11 mouse cellular contexts compared by ENCODE assay signal in the genomic region with DNA sequence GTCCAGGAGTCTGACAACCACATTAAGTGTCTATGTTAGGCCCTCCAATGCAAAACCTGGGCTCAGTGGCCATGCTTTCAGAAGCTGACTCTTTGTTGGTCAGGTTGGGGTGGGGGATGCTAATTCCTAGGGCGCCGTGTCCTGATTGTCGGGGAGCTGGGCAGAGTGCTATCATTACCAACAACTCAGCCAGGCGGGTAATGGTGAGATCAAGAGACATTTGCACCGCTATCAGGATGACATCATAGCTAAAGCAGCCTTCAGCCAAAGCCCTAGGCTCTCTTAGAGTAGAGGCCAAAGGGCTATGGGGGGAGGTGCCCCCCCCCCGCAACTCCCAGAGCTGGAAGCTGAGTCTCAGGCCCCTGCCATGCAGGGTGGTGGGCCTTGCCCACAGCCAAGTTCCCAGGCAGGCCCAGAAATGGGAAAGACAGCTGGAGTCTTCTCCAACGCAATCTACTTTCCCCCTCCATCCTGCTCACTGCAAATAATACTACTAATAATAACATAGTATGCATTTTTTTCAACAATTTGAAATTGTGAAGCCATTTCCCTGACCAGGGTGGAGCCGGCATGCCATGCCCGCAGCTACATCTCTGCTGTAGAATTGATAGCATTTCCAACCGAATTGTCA. TPM values are rescaled to one million over a fixed set of nuclear protein-coding genes. Genes with fewer than 3 reads are reported as not detected.
DNase-seq lines count a peak whose midpoint lies in the region; ATAC-seq lines count a peak whose summit lies in the region.
"Had no signal": no experiment of that assay in that cellular context is flagged by ENCODE, and none has a peak within 500 bp of the region (broad histone marks: within the 10 kb centered on the region; RNA-seq: fewer than 3 reads in every experiment).

No protein-coding gene starts in this region.

- no peaks in the 10 kb centered on the region for H3K9me3 ChIP-seq in heart, embryonic 15.5 days (replicated peaks)
- no peaks in the 10 kb centered on the region for H3K9me3 ChIP-seq in embryonic facial prominence, embryonic 11.5 days (replicated peaks; ENCODE audit: control insufficient read depth, low read length)
- H3K9me3 ChIP-seq in hindbrain, embryonic 16.5 days (ENCODE audit: control insufficient read depth, low read length) = no peaks in the 10 kb centered on the region
- H3K9me3 ChIP-seq in neural tube, embryonic 11.5 days (ENCODE audit: control insufficient read depth, low read length) = no peaks in the 10 kb centered on the region

- no peak overlapping the region for H3K9ac ChIP-seq in heart, embryonic 15.5 days
- H3K9ac ChIP-seq in embryonic facial prominence, embryonic 11.5 days (replicated peaks; ENCODE audit: low read length) = no peak overlapping the region; the same call in none of the 2 replicates
- peak overlapping the region; percentile 83; the same call in 1 of the 2 replicates for H3K9ac ChIP-seq in hindbrain, embryonic 16.5 days (ENCODE audit: low read depth, low read length)
- peak overlapping the region; percentile 77 for H3K9ac ChIP-seq in neural tube, embryonic 11.5 days (ENCODE audit: low read length)

- H3K4me1 ChIP-seq in heart, embryonic 15.5 days (replicated peaks) = peaks cover 38% of the 10 kb centered on the region
- no peaks in the 10 kb centered on the region for H3K4me1 ChIP-seq in embryonic facial prominence, embryonic 11.5 days (ENCODE audit: control insufficient read depth, insufficient read depth, low read length)
- H3K4me1 ChIP-seq in hindbrain, embryonic 16.5 days (ENCODE audit: control insufficient read depth, insufficient read depth, low read depth, low read length) = peaks cover 12% of the 10 kb centered on the region
- H3K4me1 ChIP-seq in neural tube, embryonic 11.5 days (ENCODE audit: control insufficient read depth, insufficient read depth, low read length) = peaks cover 11% of the 10 kb centered on the region

- H3K27me3 ChIP-seq in heart, embryonic 15.5 days = peaks cover 65% of the 10 kb centered on the region
- H3K27me3 ChIP-seq in embryonic facial prominence, embryonic 11.5 days (ENCODE audit: control insufficient read depth, insufficient read depth, low read length) = peaks cover 7% of the 10 kb centered on the region
- no peaks in the 10 kb centered on the region for H3K27me3 ChIP-seq in hindbrain, embryonic 16.5 days (replicated peaks; ENCODE audit: control insufficient read depth, insufficient read depth, low read length)
- H3K27me3 ChIP-seq in neural tube, embryonic 11.5 days (ENCODE audit: control insufficient read depth, insufficient read depth, low read length) = no peaks in the 10 kb centered on the region

- no peak overlapping the region for H3K27ac ChIP-seq in heart, embryonic 15.5 days
- no peak overlapping the region for H3K27ac ChIP-seq in embryonic facial prominence, embryonic 11.5 days (replicated peaks; ENCODE audit: low read depth, low read length)
- peak overlapping the region; percentile 66 for H3K27ac ChIP-seq in hindbrain, embryonic 16.5 days (ENCODE audit: low read depth, low read length)
- H3K27ac ChIP-seq in neural tube, embryonic 11.5 days (ENCODE audit: low read depth, low read length) = 0 out of 2 replicates have a peak overlapping the region, but pooled peaks have one; percentile 94

- WGBS in heart, embryonic 15.5 days = 12% methylated on average over 10 of the region's 10 CpGs
- 7% methylated on average over 10 of the region's 10 CpGs for WGBS in embryonic facial prominence, embryonic 11.5 days
- WGBS in hindbrain, embryonic 16.5 days = 7% methylated on average over 10 of the region's 10 CpGs
- WGBS in neural tube, embryonic 11.5 days = 7% methylated on average over 10 of the region's 10 CpGs

- no peak for ATAC-seq in heart, embryonic 15.5 days (replicated peaks; ENCODE audit: insufficient number of reproducible peaks, insufficient read depth, low FRiP score, low read depth)
- ATAC-seq in embryonic facial prominence, embryonic 11.5 days (replicated peaks; ENCODE audit: insufficient number of reproducible peaks, low FRiP score, low TSS enrichment, low read depth) = no peak
- ATAC-seq in hindbrain, embryonic 16.5 days = no peak
- ATAC-seq in neural tube, embryonic 11.5 days (ENCODE audit: insufficient read depth, low FRiP score, low TSS enrichment) = no peak

- no peaks in the 10 kb centered on the region for H3K36me3 ChIP-seq in heart, embryonic 15.5 days
- no peaks in the 10 kb centered on the region for H3K36me3 ChIP-seq in embryonic facial prominence, embryonic 11.5 days (replicated peaks; ENCODE audit: control insufficient read depth, insufficient read depth, low read depth, low read length)
- no peaks in the 10 kb centered on the region for H3K36me3 ChIP-seq in hindbrain, embryonic 16.5 days (ENCODE audit: control insufficient read depth, insufficient read depth, low read length)
- H3K36me3 ChIP-seq in neural tube, embryonic 11.5 days (ENCODE audit: control insufficient read depth, insufficient read depth, low read length) = no peaks in the 10 kb centered on the region

- peak overlapping the region; percentile 69 for H3K4me3 ChIP-seq in heart, embryonic 15.5 days
- peak overlapping the region; percentile 55 for H3K4me3 ChIP-seq in embryonic facial prominence, embryonic 11.5 days (ENCODE audit: low read depth, low read length)
- peak overlapping the region; percentile 64 for H3K4me3 ChIP-seq in hindbrain, embryonic 16.5 days (ENCODE audit: low read length)
- peak overlapping the region; percentile 58 for H3K4me3 ChIP-seq in neural tube, embryonic 11.5 days (ENCODE audit: low read depth, low read length)

- DNase-seq in heart, adult 8-10 months (ENCODE audit: low spot score) = no peak
- no peak for DNase-seq in embryonic facial prominence, embryonic 11.5 days (ENCODE audit: low spot score)
- peak; percentile 35 for DNase-seq in neural tube, embryonic 11.5 days (ENCODE audit: low spot score)
- no peak for DNase-seq in thymus, postnatal 10 days (ENCODE audit: low spot score in 2 of 2)
- DNase-seq in ovary, adult 18-20 months (ENCODE audit: low spot score) = no peak
- no peak for DNase-seq in thymus, postnatal 14 days
- DNase-seq: adrenal gland, adult 8-10 months; thymus, adult 2 months had no signal

- peak overlapping the region; percentile 97 for H3K4me2 ChIP-seq in heart, embryonic 15.5 days
- H3K4me2 ChIP-seq in embryonic facial prominence, embryonic 11.5 days (ENCODE audit: low read depth, low read length) = peak overlapping the region; percentile 91
- H3K4me2 ChIP-seq in hindbrain, embryonic 16.5 days (ENCODE audit: low read length) = peak overlapping the region; percentile 94
- peak overlapping the region; percentile 60 for H3K4me2 ChIP-seq in neural tube, embryonic 11.5 days (ENCODE audit: low read depth)

RNA-seq across cellular contexts. Expression of a gene that starts 5.0 kb away (rescaled TPM):
- 4.8 and 4.9 TPM in 2 replicates for polyA plus RNA-seq in heart, embryonic 15.5 days (2015; fragmentation: Nextera tagmentation; extraction: Ambion mirVana)
- total RNA-seq in heart, adult 8-10 months (2022) = 10 to 100 TPM in 1 of 4 experiments, 1 to 10 TPM in 3; 6.2 to 10.6 (median 8.5) TPM
- polyA plus RNA-seq in embryonic facial prominence, embryonic 11.5 days (2014; fragmentation: Nextera tagmentation; extraction: Ambion mirVana) = 9.1 and 9.9 TPM in 2 replicates
- polyA plus RNA-seq in hindbrain, embryonic 16.5 days (2015; fragmentation: Nextera tagmentation; extraction: Ambion mirVana) = 28.5 and 31.0 TPM in 2 replicates
- polyA plus RNA-seq in neural tube, embryonic 11.5 days (2014; fragmentation: Nextera tagmentation; extraction: Ambion mirVana) = 23.6 and 24.3 TPM in 2 replicates
- total RNA-seq: monocyte, adult 5-6 weeks had no signal

Comparison
In these comparisons a context has a peak if more than half of its experiments do, and no peak if none do; other contexts are left out.
1. H3K27ac ChIP-seq: peak in hindbrain, embryonic 16.5 days (single experiment) and neural tube, embryonic 11.5 days (single experiment); none in heart, embryonic 15.5 days (single experiment) and embryonic facial prominence, embryonic 11.5 days (single experiment).
2. H3K9ac ChIP-seq: peak in hindbrain, embryonic 16.5 days (single experiment) and neural tube, embryonic 11.5 days (single experiment); none in heart, embryonic 15.5 days (single experiment) and embryonic facial prominence, embryonic 11.5 days (single experiment).
3. Peak in every context shown above with its lines, with median percentiles within 50 percentile points of each other: H3K4me2 ChIP-seq and H3K4me3 ChIP-seq.